Mouse (Mus musculus) liver, embryonic 13.5 days (tissue): Measurements from ENCODE around the gene AI854703. TPM values are rescaled to one million over a fixed set of nuclear protein-coding genes. Genes with fewer than 3 reads are reported as not detected.

Source experiments
- ATAC-seq: fragments of 200-750 bp; cut with Nextera tagmentation; 2 replicates; pipeline ENCODE4 v1.8.0; 2017; ENCODE audit warnings: low read depth, mild to moderate bottlenecking, moderate number of reproducible peaks, moderate library complexity
- DNase-seq: peaks from one replicate; pipeline ENCODE4 v3.0.0; 2022
- H3K27ac ChIP-seq: fragments of 300-500 bp; sonication (generic); 2 replicates; pipeline ENCODE4 v1.5.1; 2015; ENCODE audit warnings: moderate library complexity, mild to moderate bottlenecking, inconsistent platforms
- H3K27me3 ChIP-seq: fragments of 300-500 bp; sonication (generic); 2 replicates; pipeline ENCODE4 v1.6.1; 2015; ENCODE audit warnings: mild to moderate bottlenecking, inconsistent platforms
- H3K36me3 ChIP-seq: fragments of 300-500 bp; sonication (generic); 2 replicates; pipeline ENCODE4 v1.6.1; 2015; ENCODE audit warnings: mild to moderate bottlenecking, inconsistent platforms
- H3K4me1 ChIP-seq: fragments of 300-500 bp; sonication (generic); replicated peaks from 2 replicates; pipeline ENCODE4 v1.6.1; 2015; ENCODE audit warnings: inconsistent platforms
- H3K4me2 ChIP-seq: fragments of 300-500 bp; sonication (generic); 2 replicates; pipeline ENCODE4 v1.6.1; 2015; ENCODE audit warnings: inconsistent platforms, mild to moderate bottlenecking, moderate library complexity
- H3K4me3 ChIP-seq: fragments of 300-500 bp; sonication (generic); replicated peaks from 2 replicates; pipeline ENCODE4 v1.5.1; 2015; ENCODE audit warnings: mild to moderate bottlenecking, inconsistent platforms
- H3K9ac ChIP-seq: fragments of 300-500 bp; sonication (generic); 2 replicates; pipeline ENCODE4 v1.6.1; 2015; ENCODE audit warnings: mild to moderate bottlenecking, inconsistent platforms
- H3K9me3 ChIP-seq: fragments of 300-500 bp; sonication (generic); replicated peaks from 2 replicates; pipeline ENCODE4 v1.6.1; 2016; ENCODE audit warnings: inconsistent platforms
- WGBS: fragments of 180-500 bp; shearing (Covaris S2); methylation state at CpG from one replicate; pipeline ENCODE4 v1.1.7; 2015; ENCODE audit not compliant: insufficient replicate concordance; 5-methylcytosine and 5-hydroxymethylcytosine counted together
- polyA plus RNA-seq: library from polyadenylated mRNA; unstranded; fragments of >200 nt; fragmentation: Nextera tagmentation; extraction: Ambion mirVana; gene quantifications from 2 replicates; pipeline ENCODE4 v1.2.1, GENCODE M21; 2015

Gene AI854703
- polyA plus RNA-seq, 1 experiment from 2014 or later, result 0.20 TPM

- ATAC-seq (no peak), DNase-seq (no peak)
- H3K27ac ChIP-seq, result no peak overlapping the region
- no peak overlapping the region for H3K4me2 ChIP-seq
- no peak overlapping the region for H3K4me3 ChIP-seq
- H3K9me3 ChIP-seq, result no peaks in the 10 kb centered on the region
- 58% methylated on average over 6 of the region's 6 CpGs for WGBS
- no peaks in the 10 kb centered on the region for H3K27me3 ChIP-seq
- H3K9ac ChIP-seq, result no peak overlapping the region
- H3K36me3 ChIP-seq, result no peaks in the 10 kb centered on the region
- 0 out of 2 replicates have a peak, but pooled peaks cover 3% of the 10 kb centered on the region for H3K4me1 ChIP-seq
These were observed 11.4 kb downstream of the AI854703 start for GRCm38 (mm10) chr6:48637811-48638500.

GRCm38 (mm10) chr6:48638553-48638952, 12.0 kb downstream of the AI854703 start:
- H3K4me1 ChIP-seq, result 0 out of 2 replicates have a peak, but pooled peaks cover 3% of the 10 kb centered on the region
- H3K27ac ChIP-seq, result no peak overlapping the region
- no peak overlapping the region for H3K4me3 ChIP-seq
- WGBS, result 31% methylated on average over 2 of the region's 2 CpGs
- no peaks in the 10 kb centered on the region for H3K36me3 ChIP-seq
- no peak for DNase-seq
- ATAC-seq, result no peak
- no peak overlapping the region for H3K4me2 ChIP-seq
- H3K27me3 ChIP-seq, result no peaks in the 10 kb centered on the region
- no peak overlapping the region for H3K9ac ChIP-seq
- no peaks in the 10 kb centered on the region for H3K9me3 ChIP-seq

GRCm38 (mm10) chr6:48641391-48641790, 14.8 kb downstream of the AI854703 start:
- Histone ChIP-seq H3K9ac (no peak overlapping the region), H3K4me1 (peaks cover 3% of the 10 kb centered on the region; the same call in 1 of the 2 replicates), H3K27ac (no peak overlapping the region), H3K9me3 (no peaks in the 10 kb centered on the region), H3K27me3 (no peaks in the 10 kb centered on the region; the same call in 1 of the 2 replicates), H3K36me3 (no peaks in the 10 kb centered on the region), H3K4me2 (no peak overlapping the region), H3K4me3 (no peak overlapping the region)
- DNase-seq (no peak), ATAC-seq (no peak)
- 50% methylated on average over 6 of the region's 6 CpGs for WGBS

GRCm38 (mm10) chr6:48642764-48643292, 16.3 kb downstream of the AI854703 start:
- ATAC-seq, result no peak
- Histone ChIP-seq H3K27me3 (no peaks in the 10 kb centered on the region; the same call in 1 of the 2 replicates), H3K4me2 (no peak overlapping the region), H3K4me1 (peaks cover 3% of the 10 kb centered on the region; the same call in 1 of the 2 replicates), H3K4me3 (no peak overlapping the region), H3K9me3 (no peaks in the 10 kb centered on the region), H3K27ac (no peak overlapping the region), H3K9ac (no peak overlapping the region), H3K36me3 (no peaks in the 10 kb centered on the region)
- DNase-seq, result no peak
- 12% methylated on average over 4 of the region's 4 CpGs for WGBS

GRCm38 (mm10) chr6:48645660-48646308, 19.2 kb downstream of the AI854703 start:
- no peak overlapping the region for H3K9ac ChIP-seq
- no peaks in the 10 kb centered on the region for H3K36me3 ChIP-seq
- ATAC-seq (no peak), DNase-seq (peak; percentile 21)
- H3K9me3 ChIP-seq, result no peaks in the 10 kb centered on the region
- H3K4me1 ChIP-seq, result peaks cover 3% of the 10 kb centered on the region; the same call in 1 of the 2 replicates
- H3K27me3 ChIP-seq, result no peaks in the 10 kb centered on the region; the same call in 1 of the 2 replicates
- H3K4me2 ChIP-seq, result no peak overlapping the region
- 4% methylated on average over 12 of the region's 12 CpGs for WGBS
- no peak overlapping the region for H3K4me3 ChIP-seq
- no peak overlapping the region for H3K27ac ChIP-seq

GRCm38 (mm10) chr6:48646309-48646690, 19.7 kb downstream of the AI854703 start:
- Histone ChIP-seq H3K36me3 (no peaks in the 10 kb centered on the region), H3K27ac (no peak overlapping the region), H3K27me3 (no peaks in the 10 kb centered on the region; the same call in 1 of the 2 replicates), H3K9ac (no peak overlapping the region), H3K4me1 (peaks cover 3% of the 10 kb centered on the region; the same call in 1 of the 2 replicates), H3K9me3 (no peaks in the 10 kb centered on the region), H3K4me3 (no peak overlapping the region), H3K4me2 (no peak overlapping the region)
- no peak for ATAC-seq
- DNase-seq, result no peak
- WGBS, result 50% methylated on average over 4 of the region's 4 CpGs

GRCm38 (mm10) chr6:48646995-48647394, 20.4 kb downstream of the AI854703 start, which contains the start of gene Gimap8:
Gene Gimap8, plus strand, starts transcription at chr6:48647234.
- H3K27ac ChIP-seq, result no peak within 1 kb of the TSS
- no peak within 1 kb of the TSS for H3K4me3 ChIP-seq
- DNase-seq, result no peak
- no peak for ATAC-seq
- no peak within 1 kb of the TSS; the same call in 1 of the 2 replicates for H3K4me2 ChIP-seq
- no peak within 1 kb of the TSS for H3K9ac ChIP-seq
- H3K27me3 ChIP-seq, result no peaks in the 10 kb centered on the region; the same call in 1 of the 2 replicates
- H3K9me3 ChIP-seq, result no peaks in the 10 kb centered on the region
- 13% methylated on average over 3 of the region's 3 CpGs for WGBS
- H3K36me3 ChIP-seq, result no peaks in the 10 kb centered on the region
- H3K4me1 ChIP-seq, result peaks cover 3% of the 10 kb centered on the region; the same call in 1 of the 2 replicates

- ATAC-seq (no peak), DNase-seq (no peak)
- no peaks in the 10 kb centered on the region for H3K9me3 ChIP-seq
- peaks cover 3% of the 10 kb centered on the region; the same call in 1 of the 2 replicates for H3K4me1 ChIP-seq
- no peaks in the 10 kb centered on the region; the same call in 1 of the 2 replicates for H3K27me3 ChIP-seq
- no peak overlapping the region for H3K27ac ChIP-seq
- WGBS, result 64% methylated on average over 2 of the region's 2 CpGs
- no peak overlapping the region for H3K4me3 ChIP-seq
- H3K36me3 ChIP-seq, result no peaks in the 10 kb centered on the region
- no peak overlapping the region; the same call in 1 of the 2 replicates for H3K4me2 ChIP-seq
- no peak overlapping the region for H3K9ac ChIP-seq
These were observed 21.0 kb downstream of the AI854703 start for GRCm38 (mm10) chr6:48647611-48648010.

- WGBS, result 69% methylated on average over 4 of the region's 4 CpGs
- no peaks in the 10 kb centered on the region; the same call in 1 of the 2 replicates for H3K27me3 ChIP-seq
These were observed 22.2 kb downstream of the AI854703 start for GRCm38 (mm10) chr6:48648779-48649178.

GRCm38 (mm10) chr6:48650041-48650440, 23.5 kb downstream of the AI854703 start:
- Histone ChIP-seq H3K4me3 (no peak overlapping the region), H3K4me2 (no peak overlapping the region), H3K9ac (no peak overlapping the region), H3K4me1 (peaks cover 3% of the 10 kb centered on the region; the same call in 1 of the 2 replicates), H3K27ac (no peak overlapping the region), H3K9me3 (no peaks in the 10 kb centered on the region), H3K36me3 (no peaks in the 10 kb centered on the region), H3K27me3 (no peaks in the 10 kb centered on the region; the same call in 1 of the 2 replicates)
- no peak for ATAC-seq
- WGBS, result 76% methylated on average over 9 of the region's 9 CpGs
- no peak for DNase-seq

More at GRCm38 (mm10) chr6:48648779-48649178, 22.2 kb downstream of the AI854703 start:
- Histone ChIP-seq H3K4me2 (no peak overlapping the region), H3K36me3 (no peaks in the 10 kb centered on the region), H3K9me3 (no peaks in the 10 kb centered on the region), H3K4me3 (no peak overlapping the region), H3K27ac (no peak overlapping the region), H3K4me1 (peaks cover 3% of the 10 kb centered on the region; the same call in 1 of the 2 replicates), H3K9ac (no peak overlapping the region)
- ATAC-seq (no peak), DNase-seq (no peak)

- no peak overlapping the region for H3K9ac ChIP-seq
- no peaks in the 10 kb centered on the region for H3K9me3 ChIP-seq
- no peaks in the 10 kb centered on the region for H3K27me3 ChIP-seq
- WGBS, result 52% methylated on average over 5 of the region's 5 CpGs
- H3K4me2 ChIP-seq, result no peak overlapping the region
- DNase-seq, result no peak
- H3K36me3 ChIP-seq, result no peaks in the 10 kb centered on the region
- no peak for ATAC-seq
- H3K4me3 ChIP-seq, result no peak overlapping the region
- no peaks in the 10 kb centered on the region for H3K4me1 ChIP-seq
- no peak overlapping the region for H3K27ac ChIP-seq
These were observed 32.2 kb downstream of the AI854703 start for GRCm38 (mm10) chr6:48658721-48659120.
